Mouse (Mus musculus) CH12.LX (cell line): ENCODE data around the gene Mamdc4.
A peak's percentile ranks its signal among the peaks of the same experiment; 100 is the strongest.

ENCODE experiments used
- CTCF ChIP-seq, 2 experiments: IDR thresholded peaks in 1 of 2; conservative IDR thresholded peaks in 1 of 2; 2 replicates each; pipeline ENCODE4 v1.5.1; 2011 to 2012; ENCODE audit warnings: low read depth in 2 of 2, low read length in 2 of 2, improper control_type of control experiment in 1 of 2, inconsistent platforms in 1 of 2, mild to moderate bottlenecking in 1 of 2, moderate library complexity in 1 of 2
- EP300 ChIP-seq: IDR thresholded peaks from 2 replicates; pipeline ENCODE4 v1.6.1; 2011; ENCODE audit warnings: low read length, improper control_type of control experiment
- SMC3 ChIP-seq: IDR thresholded peaks from 2 replicates; pipeline ENCODE4 v1.6.1; 2011; ENCODE audit warnings: low read depth, low read length, improper control_type of control experiment
- ZKSCAN1 ChIP-seq: IDR thresholded peaks from 2 replicates; pipeline ENCODE4 v1.6.1; 2012; ENCODE audit warnings: low read depth, inconsistent platforms, low read length, improper control_type of control experiment, borderline replicate concordance

DNA sequence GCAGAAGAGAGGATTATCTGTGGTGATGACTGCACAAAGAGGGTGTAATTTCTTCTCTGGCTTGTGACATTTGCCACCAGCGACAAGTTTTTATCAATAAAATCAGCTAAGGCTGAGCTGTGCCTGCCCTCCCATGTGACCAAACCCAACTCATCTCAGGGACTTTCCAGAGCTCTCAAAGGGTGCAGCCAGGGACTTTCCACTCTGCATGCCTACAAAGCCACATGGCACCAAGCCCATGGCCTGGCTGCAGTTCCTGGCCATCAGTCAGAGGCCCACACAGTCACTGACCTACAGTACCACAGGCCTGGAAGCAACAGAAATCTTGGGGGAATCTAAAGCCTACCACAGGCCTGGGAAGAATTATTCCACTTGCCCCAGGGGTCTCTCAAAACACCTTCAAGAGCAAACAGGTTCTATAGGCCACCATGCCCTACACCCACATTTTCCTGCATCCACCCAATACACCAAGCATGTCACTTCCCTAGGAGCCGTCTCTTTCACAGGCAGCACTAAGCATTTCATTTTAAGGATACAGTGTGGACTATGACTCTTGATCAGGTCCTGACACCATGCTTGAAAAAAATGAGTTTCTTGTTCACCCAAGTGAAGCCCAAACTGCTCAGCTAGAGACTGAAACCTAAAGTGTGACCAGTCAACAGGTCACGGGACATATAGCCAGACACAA, 40.3 kb downstream of the Mamdc4 start:
- no peak for TF ChIP-seq CTCF (conservative IDR thresholded peaks at IDR 0.05 in 1 of 2, IDR thresholded peaks at IDR 0.05 in 1 of 2; ENCODE audit: low read depth in 2 of 2, low read length in 2 of 2)
- no peak for TF ChIP-seq ZKSCAN1
- TF ChIP-seq SMC3, result no peak; the same call in 1 of the 2 replicates
- TF ChIP-seq EP300, result peak; percentile 77
